Mouse (Mus musculus) stomach, embryonic 14.5 days (tissue): Measurements from ENCODE around the gene Gm44805. TPM values are rescaled to one million over a fixed set of nuclear protein-coding genes. Genes with fewer than 3 reads are reported as not detected.

Experiments
- ATAC-seq: fragments of 200-750 bp; cut with Nextera tagmentation; 2 replicates; pipeline ENCODE4 v1.8.0; 2017; ENCODE audit warnings: low read depth, moderate TSS enrichment; ENCODE audit not compliant: insufficient number of reproducible peaks, insufficient read depth, low FRiP score
- H3K27ac ChIP-seq: fragments of 300-500 bp; sonication (generic); 2 replicates; pipeline ENCODE4 v1.5.1; 2014; ENCODE audit warnings: mild to moderate bottlenecking, low read length, moderate library complexity, mixed read lengths
- H3K27me3 ChIP-seq: fragments of 300-500 bp; sonication (generic); 2 replicates; pipeline ENCODE4 v1.6.1; 2014; ENCODE audit warnings: low read length, control low read depth, mixed read lengths; ENCODE audit not compliant: control insufficient read depth, insufficient read depth
- H3K36me3 ChIP-seq: fragments of 300-500 bp; sonication (generic); 2 replicates; pipeline ENCODE4 v1.6.1; 2014; ENCODE audit warnings: mild to moderate bottlenecking, control low read depth, low read length, moderate library complexity, mixed read lengths; ENCODE audit not compliant: control insufficient read depth, insufficient read depth
- H3K4me1 ChIP-seq: fragments of 300-500 bp; sonication (generic); 2 replicates; pipeline ENCODE4 v1.6.1; 2014; ENCODE audit warnings: low read length, control low read depth, mixed read lengths; ENCODE audit not compliant: control insufficient read depth, insufficient read depth
- H3K4me2 ChIP-seq: fragments of 300-500 bp; sonication (generic); replicated peaks from 2 replicates; pipeline ENCODE4 v1.6.1; 2014; ENCODE audit warnings: low read depth, low read length, control low read depth
- H3K4me3 ChIP-seq: fragments of 300-500 bp; sonication (generic); 2 replicates; pipeline ENCODE4 v1.5.1; 2014; ENCODE audit warnings: low read depth, low read length, control low read depth
- H3K9ac ChIP-seq: fragments of 300-500 bp; sonication (generic); replicated peaks from 2 replicates; pipeline ENCODE4 v1.6.1; 2014; ENCODE audit warnings: low read depth, mild to moderate bottlenecking, control low read depth, low read length, moderate library complexity, mixed read lengths
- H3K9me3 ChIP-seq: fragments of 300-500 bp; sonication (generic); 2 replicates; pipeline ENCODE4 v1.6.1; 2016; ENCODE audit warnings: low read depth, low read length, control low read depth; ENCODE audit not compliant: control insufficient read depth
- WGBS: fragments of 180-500 bp; shearing (Covaris S2); extraction: QIAGEN DNeasy Blood & Tissue Kit; methylation state at CpG from one replicate; pipeline ENCODE4 v1.1.7; 2014; 5-methylcytosine and 5-hydroxymethylcytosine counted together
- polyA plus RNA-seq: library from polyadenylated mRNA; unstranded; fragments of >200 nt; fragmentation: Nextera tagmentation; extraction: Ambion mirVana; gene quantifications from 2 replicates; pipeline ENCODE4 v1.2.1, GENCODE M21; 2014

The Gm44805 gene
- polyA plus RNA-seq, 1 experiment from 2014 or later, result not detected

- Histone ChIP-seq H3K27ac (no peak overlapping the region), H3K4me1 (no peaks in the 10 kb centered on the region), H3K36me3 (no peaks in the 10 kb centered on the region), H3K4me3 (no peak overlapping the region), H3K4me2 (no peak overlapping the region), H3K27me3 (no peaks in the 10 kb centered on the region), H3K9me3 (no peaks in the 10 kb centered on the region), H3K9ac (no peak overlapping the region)
- WGBS, result 67% methylated on average over 2 of the region's 2 CpGs
- no peak for ATAC-seq
Observed at GRCm38 (mm10) chr7:19623433-19623832, 57.8 kb downstream of the Gm44805 start.

DNA sequence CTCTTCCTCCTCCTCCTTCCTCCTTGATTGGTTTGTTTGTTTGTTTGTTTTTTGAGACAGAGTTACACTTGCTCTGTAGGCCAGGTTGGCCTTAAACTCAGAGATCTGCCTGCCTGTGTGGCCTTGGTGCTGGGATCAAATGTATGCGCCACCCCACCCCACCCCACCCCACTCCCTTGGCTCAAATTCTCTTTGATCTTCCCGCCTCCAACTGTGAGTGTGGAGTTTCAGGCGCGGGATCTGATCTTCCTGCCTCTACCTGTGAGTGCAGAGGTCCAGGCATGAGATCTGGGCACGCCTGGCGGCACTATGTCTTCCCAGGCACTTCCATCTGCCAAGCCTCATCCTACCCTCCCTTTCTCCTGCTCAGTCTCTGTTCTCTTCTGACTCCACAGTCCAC lies 59.0 kb downstream of the Gm44805 start:
- WGBS, result 32% methylated on average over 6 of the region's 6 CpGs
- Histone ChIP-seq H3K36me3 (no peaks in the 10 kb centered on the region), H3K27ac (no peak overlapping the region), H3K4me3 (no peak overlapping the region), H3K9me3 (no peaks in the 10 kb centered on the region), H3K4me1 (no peaks in the 10 kb centered on the region), H3K27me3 (no peaks in the 10 kb centered on the region), H3K9ac (no peak overlapping the region), H3K4me2 (no peak overlapping the region)
- ATAC-seq, result no peak

Other genes starting within 250 kb of the Gm44805 start
- gene Mark4, start 222.6 kb downstream of the Gm44805 start, polyA plus RNA-seq, result 8.6 and 9.7 TPM in 2 replicates
- 0.55 and 1.2 TPM in 2 replicates for gene Exoc3l2, start 218.1 kb downstream of the Gm44805 start, polyA plus RNA-seq
- 0.74 and 1.3 TPM in 2 replicates for gene Bloc1s3, start 173.1 kb downstream of the Gm44805 start, polyA plus RNA-seq
- 83.4 and 89.0 TPM in 2 replicates for gene Trappc6a, start 173.0 kb downstream of the Gm44805 start, polyA plus RNA-seq
- not detected in 2 replicates for gene Nkpd1, start 163.6 kb downstream of the Gm44805 start, polyA plus RNA-seq
- gene Ppp1r37, start 118.3 kb downstream of the Gm44805 start, polyA plus RNA-seq, result 6.3 and 7.1 TPM in 2 replicates
- 1.2 and 2.1 TPM in 2 replicates for gene Zfp296, start 104.1 kb downstream of the Gm44805 start, polyA plus RNA-seq
- 163 and 180 TPM in 2 replicates for gene Gemin7, start 103.8 kb downstream of the Gm44805 start, polyA plus RNA-seq
- 38.6 and 44.8 TPM in 2 replicates for gene Clasrp, start 76.9 kb downstream of the Gm44805 start, polyA plus RNA-seq
- 8.3 and 10.4 TPM in 2 replicates for gene Relb, start 52.0 kb downstream of the Gm44805 start, polyA plus RNA-seq
- 77.9 and 86.2 TPM in 2 replicates for gene Clptm1, start 16.4 kb downstream of the Gm44805 start, polyA plus RNA-seq
- 1.5 and 1.9 TPM in 2 replicates for gene Apoc2, start 3.5 kb downstream of the Gm44805 start, polyA plus RNA-seq
- gene Apoc4, start 56 bp upstream of the Gm44805 start, polyA plus RNA-seq, result 0.39 TPM in 1 of 2 replicates, not detected in the other
- 10.9 and 12.6 TPM in 2 replicates for gene Apoc1, start 11.2 kb upstream of the Gm44805 start, polyA plus RNA-seq
- 291 and 299 TPM in 2 replicates for gene Apoe, start 17.8 kb upstream of the Gm44805 start, polyA plus RNA-seq
- gene Tomm40, start 34.0 kb upstream of the Gm44805 start, polyA plus RNA-seq, result 91.2 and 108 TPM in 2 replicates
- 106 and 113 TPM in 2 replicates for gene Nectin2, start 69.1 kb upstream of the Gm44805 start, polyA plus RNA-seq
- gene Bcam, start 89.6 kb upstream of the Gm44805 start, polyA plus RNA-seq, result 156 and 164 TPM in 2 replicates
- 15.1 and 17.7 TPM in 2 replicates for gene Cblc, start 115.4 kb upstream of the Gm44805 start, polyA plus RNA-seq
- 10.7 and 11.5 TPM in 2 replicates for gene Bcl3, start 141.3 kb upstream of the Gm44805 start, polyA plus RNA-seq
- not detected in 2 replicates for gene Gm19345, start 170.6 kb upstream of the Gm44805 start, polyA plus RNA-seq
- gene Ceacam16, start 179.9 kb upstream of the Gm44805 start, polyA plus RNA-seq, result not detected in 2 replicates
- 0.14 and 0.41 TPM in 2 replicates for gene Ceacam19, start 206.5 kb upstream of the Gm44805 start, polyA plus RNA-seq
- 10.4 and 11.7 TPM in 2 replicates for gene Pvr, start 239.7 kb upstream of the Gm44805 start, polyA plus RNA-seq